Mouse (Mus musculus): Measurements from ENCODE around the gene Rptor. TPM values are rescaled to one million over a fixed set of nuclear protein-coding genes. Genes with fewer than 3 reads are reported as not detected.
A peak's percentile ranks its signal among the peaks of the same experiment; 100 is the strongest.

Rptor gene
- polyA plus RNA-seq, 1 experiment from 2014 or later: 9.2 TPM

DNA sequence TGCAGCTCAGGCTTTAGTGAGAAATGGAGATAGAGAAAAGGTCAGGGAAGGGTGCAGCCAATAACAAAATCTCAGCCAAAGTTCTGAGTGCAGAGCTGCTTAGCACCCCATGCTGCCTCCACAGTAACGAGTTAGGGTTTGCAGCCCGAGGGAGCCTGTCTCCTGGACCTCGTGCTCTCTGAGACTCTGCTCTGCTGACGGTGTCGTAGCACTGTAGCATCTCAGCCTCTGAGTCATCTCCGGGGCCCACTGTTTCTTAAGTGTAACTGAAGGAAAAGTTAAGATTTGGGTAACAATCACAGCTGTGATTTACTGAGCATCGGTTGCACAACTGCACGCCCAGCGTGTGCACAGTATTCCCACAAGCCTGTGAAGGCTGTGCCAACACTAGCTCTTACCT, 160.2 kb downstream of the Rptor start:
- H3K4me1 ChIP-seq: peaks cover 27% of the 10 kb centered on the region
- no peaks in the 10 kb centered on the region for H3K9me3 ChIP-seq (replicated peaks)
- H3K9ac ChIP-seq: no peak overlapping the region
- 85% methylated on average over 9 of the region's 9 CpGs for WGBS
- H3K4me3 ChIP-seq: no peak overlapping the region
- H3K27ac ChIP-seq: no peak overlapping the region
- ATAC-seq: no peak
- 0 out of 2 replicates have a peak, but pooled peaks cover 2% of the 10 kb centered on the region for H3K36me3 ChIP-seq (ENCODE audit: poor library complexity, severe bottlenecking)
- no peaks in the 10 kb centered on the region for H3K27me3 ChIP-seq
- no peak overlapping the region for H3K4me2 ChIP-seq

DNA sequence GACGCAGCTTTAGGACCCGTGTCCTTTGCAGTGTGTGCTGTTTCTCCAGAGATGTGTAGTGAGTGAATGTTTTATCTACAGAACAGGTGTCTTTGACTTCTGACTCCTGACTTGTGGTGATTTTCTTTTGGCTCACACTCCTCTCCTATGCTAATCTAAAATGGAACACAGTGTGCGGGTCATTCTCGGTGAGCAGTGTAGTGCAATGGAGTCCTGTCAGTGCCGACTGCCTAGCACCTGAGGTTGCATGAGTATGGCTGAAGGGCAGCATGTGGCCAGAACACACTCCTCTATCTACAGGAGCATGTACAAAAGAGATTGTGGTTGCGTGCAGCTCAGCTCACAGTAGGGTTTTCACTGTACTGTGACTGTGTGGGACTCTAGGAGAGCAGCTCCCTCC, 163.3 kb downstream of the Rptor start:
- Histone ChIP-seq H3K27ac (no peak overlapping the region), H3K9me3 (replicated peaks) (no peaks in the 10 kb centered on the region), H3K36me3 (ENCODE audit: poor library complexity, severe bottlenecking) (no peaks in the 10 kb centered on the region), H3K9ac (no peak overlapping the region), H3K4me1 (peaks cover 23% of the 10 kb centered on the region), H3K27me3 (no peaks in the 10 kb centered on the region), H3K4me2 (no peak overlapping the region), H3K4me3 (no peak overlapping the region)
- WGBS: 83% methylated on average over 6 of the region's 6 CpGs
- ATAC-seq: no peak

DNA sequence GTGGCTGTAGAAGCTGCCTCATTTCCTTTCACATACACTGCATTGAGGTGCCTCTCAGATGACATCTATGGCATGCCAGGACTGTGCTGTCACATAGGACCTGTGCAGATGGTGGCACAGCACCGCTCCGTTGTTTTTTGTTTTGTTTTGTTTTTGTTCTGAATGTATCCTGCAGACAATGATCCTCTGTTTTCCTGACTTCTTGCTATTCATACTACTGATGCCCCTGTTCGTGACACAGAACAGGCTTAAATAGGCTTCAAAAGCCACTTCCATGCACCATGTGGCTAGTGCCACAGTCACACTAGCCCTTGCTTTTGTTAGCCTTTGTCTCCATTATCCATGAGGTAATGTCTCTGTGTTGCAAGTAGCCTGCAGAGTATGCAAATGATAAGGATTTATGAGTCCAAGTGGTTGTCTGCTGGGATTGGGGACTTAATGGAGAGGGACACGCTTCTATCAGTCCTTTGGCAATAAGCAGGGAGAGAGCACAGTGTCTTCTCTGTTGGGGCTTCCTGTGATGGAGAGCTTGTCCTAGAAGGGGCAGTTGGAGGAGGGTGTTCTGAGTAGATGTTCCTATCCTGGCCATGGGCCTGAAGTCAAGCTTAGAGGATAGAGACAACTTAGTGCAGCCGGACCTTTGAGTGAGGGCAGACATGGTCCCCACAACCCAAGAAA, 164.2 kb downstream of the Rptor start:
- Histone ChIP-seq H3K9me3 (replicated peaks) (no peaks in the 10 kb centered on the region), H3K27me3 (no peaks in the 10 kb centered on the region), H3K9ac (no peak overlapping the region), H3K4me3 (no peak overlapping the region), H3K4me1 (peaks cover 23% of the 10 kb centered on the region), H3K27ac (no peak overlapping the region), H3K4me2 (no peak overlapping the region), H3K36me3 (ENCODE audit: poor library complexity, severe bottlenecking) (peaks cover 7% of the 10 kb centered on the region; the same call in 1 of the 2 replicates)
- no peak for ATAC-seq
- WGBS: 40% methylated on average over 5 of the region's 5 CpGs

DNA sequence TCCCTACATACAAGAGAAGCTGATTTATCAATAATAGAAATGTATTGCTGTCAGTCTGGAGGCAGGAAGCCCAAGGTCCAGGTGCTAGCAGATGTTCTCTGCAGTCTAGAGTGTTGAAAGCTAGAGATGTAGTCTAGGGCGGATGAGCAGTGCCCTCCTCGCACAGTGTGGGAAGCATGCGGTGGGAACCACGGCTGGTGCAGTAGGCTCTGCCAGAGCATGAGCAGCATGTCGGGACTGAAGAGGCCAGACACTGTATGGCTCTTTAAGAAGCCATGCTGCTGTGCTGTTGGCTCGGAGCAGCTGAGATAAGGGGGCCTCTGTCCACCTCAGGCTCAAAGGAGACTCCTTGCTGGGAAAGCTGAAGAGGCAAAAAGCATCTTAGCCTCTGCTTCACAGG, 164.8 kb downstream of the Rptor start:
- Histone ChIP-seq H3K9me3 (replicated peaks) (no peaks in the 10 kb centered on the region), H3K9ac (no peak overlapping the region), H3K36me3 (ENCODE audit: poor library complexity, severe bottlenecking) (peaks cover 7% of the 10 kb centered on the region; the same call in 1 of the 2 replicates), H3K4me3 (no peak overlapping the region), H3K27ac (no peak overlapping the region), H3K4me1 (peaks cover 23% of the 10 kb centered on the region), H3K27me3 (no peaks in the 10 kb centered on the region), H3K4me2 (no peak overlapping the region)
- 69% methylated on average over 6 of the region's 6 CpGs for WGBS
- ATAC-seq: no peak

DNA sequence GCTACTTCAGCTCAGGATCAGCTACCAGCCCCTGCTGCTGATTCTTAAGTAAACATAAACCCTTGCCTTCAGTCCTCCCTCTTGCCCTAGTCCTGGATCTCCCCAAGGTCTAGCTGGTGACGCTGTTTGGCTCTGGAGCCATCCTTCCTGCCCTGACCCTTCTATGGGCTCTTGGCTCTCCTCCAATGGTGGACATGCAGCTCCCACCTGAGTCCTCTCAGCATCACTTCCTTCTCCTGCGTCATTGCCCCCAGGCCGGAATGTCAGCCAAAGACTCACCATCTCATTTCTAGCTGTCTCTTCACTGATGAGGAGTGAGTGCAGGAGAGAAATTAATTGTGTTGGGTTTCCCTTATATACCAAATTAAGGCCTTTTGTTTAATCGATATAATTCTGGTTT, 165.8 kb downstream of the Rptor start:
- Histone ChIP-seq H3K9me3 (replicated peaks) (no peaks in the 10 kb centered on the region), H3K4me2 (no peak overlapping the region), H3K4me1 (peaks cover 23% of the 10 kb centered on the region), H3K36me3 (ENCODE audit: poor library complexity, severe bottlenecking) (peaks cover 7% of the 10 kb centered on the region; the same call in 1 of the 2 replicates), H3K27ac (no peak overlapping the region), H3K9ac (no peak overlapping the region), H3K4me3 (no peak overlapping the region), H3K27me3 (no peaks in the 10 kb centered on the region)
- ATAC-seq: no peak
- WGBS: 92% methylated on average over 4 of the region's 4 CpGs

DNA sequence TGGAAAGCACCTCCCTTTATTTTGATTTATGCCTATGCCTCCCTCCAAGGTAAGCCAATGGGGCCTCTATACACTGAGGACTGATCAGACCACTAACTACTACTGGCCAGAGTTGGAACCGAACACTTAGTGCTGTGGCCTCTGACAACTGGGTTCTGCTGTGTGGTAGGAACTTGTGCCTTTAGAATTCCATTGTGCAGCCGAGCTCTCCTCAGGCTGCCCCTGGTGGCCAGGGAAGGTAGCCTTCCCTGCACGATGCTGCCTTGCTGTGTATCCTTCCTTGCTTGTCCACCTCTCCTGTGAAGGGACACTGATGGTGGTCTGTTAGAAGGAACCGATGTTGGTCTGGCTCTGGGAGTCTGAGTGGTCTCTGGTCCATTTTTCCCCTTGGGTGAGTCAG, 167.0 kb downstream of the Rptor start:
- no peak overlapping the region for H3K4me2 ChIP-seq
- 60% methylated on average over 4 of the region's 4 CpGs for WGBS
- peaks cover 23% of the 10 kb centered on the region for H3K4me1 ChIP-seq
- H3K27ac ChIP-seq: no peak overlapping the region
- H3K27me3 ChIP-seq: no peaks in the 10 kb centered on the region
- no peak overlapping the region for H3K4me3 ChIP-seq
- peak overlapping the region; percentile 22; the same call in 1 of the 2 replicates for H3K9ac ChIP-seq
- H3K9me3 ChIP-seq (replicated peaks): no peaks in the 10 kb centered on the region
- H3K36me3 ChIP-seq (ENCODE audit: poor library complexity, severe bottlenecking): peaks cover 7% of the 10 kb centered on the region; the same call in 1 of the 2 replicates
- ATAC-seq: no peak

DNA sequence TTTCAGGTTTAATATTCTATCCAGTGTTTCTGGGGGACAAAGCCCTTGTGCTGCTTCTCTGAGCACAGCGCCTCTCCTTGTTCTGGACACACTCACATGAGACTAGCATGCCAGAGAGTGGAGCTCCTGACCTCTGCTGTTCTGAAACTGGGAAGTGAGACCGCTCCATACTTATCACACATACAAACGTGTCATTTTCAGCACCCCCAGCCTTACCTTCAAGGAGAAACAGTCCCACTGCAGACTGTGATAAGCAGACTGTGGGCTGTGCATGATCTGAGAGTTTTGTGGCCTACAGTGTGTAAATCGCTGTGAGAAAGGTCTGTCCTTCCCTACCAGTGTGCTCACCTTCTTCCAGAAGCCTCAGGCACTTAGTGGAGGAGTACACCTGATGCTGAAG, 168.3 kb downstream of the Rptor start:
- Histone ChIP-seq H3K27me3 (no peaks in the 10 kb centered on the region), H3K4me3 (no peak overlapping the region), H3K27ac (0 out of 2 replicates have a peak overlapping the region, but pooled peaks have one; percentile 2), H3K9me3 (replicated peaks) (peaks cover 11% of the 10 kb centered on the region), H3K36me3 (ENCODE audit: poor library complexity, severe bottlenecking) (peaks cover 17% of the 10 kb centered on the region), H3K4me2 (no peak overlapping the region), H3K4me1 (peaks cover 20% of the 10 kb centered on the region), H3K9ac (no peak overlapping the region)
- ATAC-seq: no peak
- WGBS: 91% methylated on average over 4 of the region's 4 CpGs

DNA sequence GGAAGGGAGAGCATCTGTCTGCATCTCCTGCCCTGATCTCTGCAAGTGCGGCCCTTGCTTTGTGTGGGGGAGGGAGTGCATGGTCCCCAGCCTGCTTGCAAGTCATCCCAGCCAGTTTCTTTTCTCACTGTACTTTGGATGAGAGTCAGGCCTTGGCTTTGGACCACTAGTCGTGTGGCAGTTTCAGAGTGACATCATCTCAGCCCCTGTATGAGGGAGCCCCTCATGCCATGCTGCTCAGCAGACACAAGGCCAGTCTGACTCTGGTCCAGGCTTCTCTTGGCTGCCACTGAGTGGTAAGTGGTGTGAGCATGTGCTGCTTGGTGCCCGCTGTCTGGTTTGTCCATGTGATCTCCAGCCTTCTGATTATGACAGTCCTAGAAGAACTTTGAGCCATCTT, 170.2 kb downstream of the Rptor start:
- 0 out of 2 replicates have a peak, but pooled peaks have one; percentile 30 for ATAC-seq
- Histone ChIP-seq H3K4me3 (no peak overlapping the region), H3K27ac (no peak overlapping the region), H3K27me3 (no peaks in the 10 kb centered on the region), H3K9ac (no peak overlapping the region), H3K4me2 (no peak overlapping the region), H3K36me3 (ENCODE audit: poor library complexity, severe bottlenecking) (peaks cover 23% of the 10 kb centered on the region), H3K4me1 (peaks cover 1% of the 10 kb centered on the region; the same call in 1 of the 2 replicates), H3K9me3 (replicated peaks) (peaks cover 18% of the 10 kb centered on the region)
- 87% methylated on average over 3 of the region's 3 CpGs for WGBS

DNA sequence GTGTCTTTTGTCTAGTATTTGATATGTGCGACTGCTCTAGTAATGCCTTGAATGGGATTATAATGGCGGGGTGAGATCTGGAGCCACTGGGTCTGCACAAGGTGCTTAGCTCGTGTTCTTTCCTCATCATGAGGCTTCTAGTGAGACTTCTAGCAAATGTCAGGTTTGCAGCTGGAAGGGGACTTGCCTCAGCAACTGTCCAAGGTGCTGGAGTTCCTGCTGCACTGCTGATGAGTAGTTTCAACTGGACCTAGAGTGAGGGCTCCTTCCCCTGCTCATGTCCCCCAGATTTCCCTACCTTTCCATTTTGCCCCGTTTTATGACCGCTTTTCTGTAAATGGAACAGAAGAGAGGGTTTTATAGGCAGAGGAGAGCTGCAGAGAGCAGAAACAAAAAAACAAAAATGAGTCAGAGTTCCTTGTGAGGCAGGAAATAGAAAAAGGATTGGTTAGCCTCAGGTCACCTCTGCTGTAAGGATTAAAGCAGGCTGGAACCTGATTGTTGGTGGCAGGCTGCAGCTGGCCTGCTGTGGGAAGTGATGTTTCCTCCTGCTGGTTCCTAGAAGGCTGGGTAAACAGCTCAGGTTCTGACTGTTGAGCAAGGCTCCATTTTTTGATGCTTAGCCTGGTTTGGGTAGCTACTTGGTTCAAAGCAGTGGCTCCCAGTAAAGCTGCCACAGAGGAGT, 172.5 kb downstream of the Rptor start:
- Histone ChIP-seq H3K9me3 (replicated peaks) (peaks cover 18% of the 10 kb centered on the region), H3K36me3 (ENCODE audit: poor library complexity, severe bottlenecking) (peaks cover 23% of the 10 kb centered on the region), H3K27ac (no peak overlapping the region), H3K4me2 (no peak overlapping the region), H3K4me1 (no peaks in the 10 kb centered on the region), H3K27me3 (no peaks in the 10 kb centered on the region), H3K4me3 (no peak overlapping the region), H3K9ac (no peak overlapping the region)
- 86% methylated on average over 5 of the region's 5 CpGs for WGBS
- no peak for ATAC-seq

DNA sequence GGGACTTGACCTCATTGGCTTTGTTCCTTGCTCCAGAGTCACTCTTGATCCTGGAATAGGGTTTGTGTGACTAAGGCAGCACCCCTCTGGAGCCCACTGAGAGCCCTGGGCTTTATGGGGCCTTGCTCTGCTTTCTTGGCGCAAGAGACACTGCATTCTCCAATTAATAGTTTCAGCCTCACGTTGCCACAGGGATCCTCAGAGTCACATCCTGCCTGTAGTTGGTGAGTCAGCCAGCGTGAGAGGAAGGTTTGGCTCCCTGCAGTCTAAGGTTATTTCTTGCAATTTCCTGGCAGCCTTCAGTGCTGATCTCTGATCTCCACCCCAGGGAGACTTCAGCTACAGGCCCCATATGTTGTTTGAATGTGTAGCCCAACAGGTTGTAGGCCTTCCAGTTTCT, 174.5 kb downstream of the Rptor start:
- Histone ChIP-seq H3K36me3 (ENCODE audit: poor library complexity, severe bottlenecking) (peaks cover 25% of the 10 kb centered on the region), H3K4me1 (no peaks in the 10 kb centered on the region), H3K4me2 (no peak overlapping the region), H3K27me3 (no peaks in the 10 kb centered on the region), H3K27ac (no peak overlapping the region), H3K9me3 (replicated peaks) (peaks cover 18% of the 10 kb centered on the region), H3K9ac (no peak overlapping the region), H3K4me3 (no peak overlapping the region)
- no peak for ATAC-seq
- 79% methylated on average over 3 of the region's 3 CpGs for WGBS

DNA sequence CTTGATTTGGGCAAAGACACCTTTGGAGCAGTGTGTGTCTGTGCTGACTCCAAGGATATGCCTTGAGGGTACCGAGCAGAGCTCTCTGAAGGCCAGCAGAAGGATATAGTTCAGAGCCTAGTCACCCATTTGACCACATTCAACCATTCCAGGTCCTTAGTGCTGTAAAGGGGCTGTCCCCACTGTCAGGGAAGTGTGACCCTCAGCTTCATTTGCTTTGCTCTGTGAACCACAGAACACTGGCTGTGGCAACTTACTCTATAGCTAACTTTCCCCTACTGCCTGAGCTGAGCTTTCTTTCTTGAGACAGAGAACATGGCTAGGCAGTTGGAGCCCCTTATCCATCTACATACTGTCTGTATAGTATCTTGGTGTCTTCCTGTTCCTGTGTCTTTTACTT, 175.2 kb downstream of the Rptor start:
- WGBS: 88% methylated on average over 1 of the region's 1 CpGs
- Histone ChIP-seq H3K9me3 (replicated peaks) (peaks cover 18% of the 10 kb centered on the region), H3K4me3 (no peak overlapping the region), H3K27ac (no peak overlapping the region), H3K9ac (no peak overlapping the region), H3K4me1 (no peaks in the 10 kb centered on the region), H3K36me3 (ENCODE audit: poor library complexity, severe bottlenecking) (peaks cover 25% of the 10 kb centered on the region), H3K27me3 (no peaks in the 10 kb centered on the region), H3K4me2 (no peak overlapping the region)
- ATAC-seq: no peak

DNA sequence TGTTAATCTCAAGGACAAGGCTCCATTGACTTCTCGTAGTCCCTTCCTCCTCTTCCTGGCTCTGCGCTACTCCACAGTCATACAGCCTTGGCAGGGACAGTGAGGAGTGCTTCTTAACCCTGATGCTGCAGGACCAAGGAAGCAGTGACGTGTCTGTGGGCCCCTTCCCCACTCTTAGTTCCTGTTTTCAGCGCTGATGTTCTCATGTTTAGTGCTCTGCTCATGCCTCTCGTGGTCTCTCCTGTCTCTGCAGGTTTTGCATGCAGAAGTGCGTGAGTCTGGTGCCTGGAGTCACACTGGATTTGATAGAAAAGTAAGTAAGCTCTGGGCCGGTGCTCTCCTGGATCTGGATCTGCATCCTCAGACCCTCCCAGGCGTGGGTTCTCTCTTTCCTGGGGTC, 177.6 kb downstream of the Rptor start:
- no peak for ATAC-seq
- Histone ChIP-seq H3K4me2 (no peak overlapping the region), H3K27ac (no peak overlapping the region; the same call in 1 of the 2 replicates), H3K9me3 (replicated peaks) (peaks cover 13% of the 10 kb centered on the region), H3K4me3 (no peak overlapping the region), H3K27me3 (no peaks in the 10 kb centered on the region), H3K9ac (peak overlapping the region; percentile 21; the same call in 1 of the 2 replicates), H3K4me1 (peaks cover 9% of the 10 kb centered on the region; the same call in 1 of the 2 replicates), H3K36me3 (ENCODE audit: poor library complexity, severe bottlenecking) (peaks cover 22% of the 10 kb centered on the region)
- 86% methylated on average over 8 of the region's 8 CpGs for WGBS

All from forebrain, embryonic 13.5 days (tissue).